ENCODE assay signal across 21 mouse cellular contexts in the genomic region with DNA sequence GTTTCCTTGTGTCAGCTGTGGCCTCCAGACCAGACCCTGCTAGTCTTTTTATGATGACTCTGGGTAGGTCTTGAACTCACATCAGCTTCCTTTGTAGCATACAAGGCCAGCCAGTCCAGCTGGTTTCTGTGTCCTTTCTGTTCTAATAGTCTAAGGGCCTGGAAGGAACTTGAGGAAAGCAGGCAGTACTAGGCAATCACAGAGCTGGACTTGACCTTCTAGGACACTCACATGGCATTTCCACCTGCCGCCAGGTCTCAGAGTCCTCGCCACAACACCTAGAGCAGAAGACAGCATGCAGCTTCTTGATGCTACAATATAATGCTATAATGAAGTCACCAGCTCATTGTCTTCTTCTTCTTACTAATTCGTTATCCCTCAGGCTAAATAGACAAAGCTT.
DNase-seq lines count a peak whose midpoint lies in the region; ATAC-seq and TF ChIP-seq lines count a peak whose summit lies in the region.
"Had no signal": no experiment of that assay in that cellular context is flagged by ENCODE, and none has a peak within 500 bp of the region (broad histone marks: within the 10 kb centered on the region; RNA-seq: fewer than 3 reads in every experiment).

No protein-coding gene starts in this region.

- ATAC-seq in heart, embryonic 13.5 days (ENCODE audit: extremely low read depth, insufficient number of reproducible peaks, low FRiP score, low TSS enrichment), result no peak
- no peak for ATAC-seq in kidney, embryonic 14.5 days (ENCODE audit: low FRiP score, low TSS enrichment)
- ATAC-seq in kidney, embryonic 16.5 days (ENCODE audit: low FRiP score, low TSS enrichment), result no peak
- ATAC-seq: activated CD4-positive, CD25-positive, alpha-beta regulatory T cell, adult 4 months; forebrain, embryonic 16.5 days; Patski had no signal

- no peaks in the 10 kb centered on the region for H3K9me3 ChIP-seq in heart, embryonic 13.5 days
- H3K9me3 ChIP-seq in kidney, embryonic 14.5 days (ENCODE audit: control insufficient read depth, low read length), result no peaks in the 10 kb centered on the region
- H3K9me3 ChIP-seq in kidney, embryonic 16.5 days (ENCODE audit: low read length), result no peaks in the 10 kb centered on the region
- H3K9me3 ChIP-seq: embryonic facial prominence, embryonic 13.5 days; forebrain, embryonic 12.5 days; heart, embryonic 15.5 days; hindbrain, embryonic 15.5 days had no signal

- no peak overlapping the region for H3K4me3 ChIP-seq in heart, embryonic 13.5 days
- H3K4me3 ChIP-seq in kidney, embryonic 14.5 days (ENCODE audit: low read length), result no peak overlapping the region
- no peak overlapping the region for H3K4me3 ChIP-seq in kidney, embryonic 16.5 days (ENCODE audit: low read length)
- no peak overlapping the region for H3K4me3 ChIP-seq in gastrocnemius, adult 2 months
- H3K4me3 ChIP-seq: embryonic facial prominence, embryonic 13.5 days; forebrain, embryonic 12.5 days; heart, adult 2 months; heart, embryonic 15.5 days; hindbrain, embryonic 15.5 days had no signal

- no peaks in the 10 kb centered on the region for H3K27me3 ChIP-seq in heart, embryonic 13.5 days (replicated peaks)
- no peaks in the 10 kb centered on the region for H3K27me3 ChIP-seq in kidney, embryonic 14.5 days (ENCODE audit: control insufficient read depth, insufficient read depth, low read length)
- no peaks in the 10 kb centered on the region for H3K27me3 ChIP-seq in kidney, embryonic 16.5 days (ENCODE audit: insufficient read depth, low read length)
- H3K27me3 ChIP-seq: CH12.LX; embryonic facial prominence, embryonic 13.5 days; forebrain, embryonic 12.5 days; heart, embryonic 15.5 days; hindbrain, embryonic 15.5 days; Patski had no signal

- intact Hi-C loops in heart, postnatal 36 days (cut with DNase I), result no loop called here
- intact Hi-C loops in gastrocnemius, adult 2 months (cut with DNase I), result no loop called here

- peaks cover 4% of the 10 kb centered on the region; the same call in 1 of the 2 replicates for H3K36me3 ChIP-seq in heart, embryonic 13.5 days
- no peaks in the 10 kb centered on the region for H3K36me3 ChIP-seq in kidney, embryonic 14.5 days (ENCODE audit: control insufficient read depth, insufficient read depth, low read length)
- no peaks in the 10 kb centered on the region for H3K36me3 ChIP-seq in kidney, embryonic 16.5 days (ENCODE audit: insufficient read depth, low read length)
- H3K36me3 ChIP-seq: embryonic facial prominence, embryonic 13.5 days; forebrain, embryonic 12.5 days; heart, embryonic 15.5 days; hindbrain, embryonic 15.5 days had no signal

- no peak for TF ChIP-seq CTCF in gastrocnemius, adult 2 months (IDR thresholded peaks at IDR 0.05)

- H3K9ac ChIP-seq in heart, embryonic 13.5 days, result no peak overlapping the region
- H3K9ac ChIP-seq in kidney, embryonic 14.5 days (ENCODE audit: low read depth, low read length), result no peak overlapping the region
- no peak overlapping the region for H3K9ac ChIP-seq in kidney, embryonic 16.5 days (replicated peaks; ENCODE audit: low read length)
- H3K9ac ChIP-seq: embryonic facial prominence, embryonic 13.5 days; forebrain, embryonic 12.5 days; heart, embryonic 15.5 days; hindbrain, embryonic 15.5 days had no signal

- peaks cover 90% of the 10 kb centered on the region for H3K4me1 ChIP-seq in heart, embryonic 13.5 days
- peaks cover 38% of the 10 kb centered on the region for H3K4me1 ChIP-seq in kidney, embryonic 14.5 days (ENCODE audit: control insufficient read depth, insufficient read depth, low read length)
- H3K4me1 ChIP-seq in kidney, embryonic 16.5 days (ENCODE audit: insufficient read depth, low read length), result peaks cover 71% of the 10 kb centered on the region

- no peak overlapping the region for H3K4me2 ChIP-seq in heart, embryonic 13.5 days
- H3K4me2 ChIP-seq in kidney, embryonic 14.5 days (replicated peaks; ENCODE audit: low read depth, low read length), result no peak overlapping the region
- H3K4me2 ChIP-seq in kidney, embryonic 16.5 days (replicated peaks; ENCODE audit: low read depth, low read length), result no peak overlapping the region
- H3K4me2 ChIP-seq: embryonic facial prominence, embryonic 13.5 days; forebrain, embryonic 12.5 days; heart, embryonic 15.5 days; hindbrain, embryonic 15.5 days had no signal

- H3K27ac ChIP-seq in heart, embryonic 13.5 days (replicated peaks), result peak overlapping the region; percentile 86
- H3K27ac ChIP-seq in kidney, embryonic 14.5 days (ENCODE audit: low read depth, low read length), result peak overlapping the region; percentile 57; the same call in 1 of the 2 replicates
- H3K27ac ChIP-seq in kidney, embryonic 16.5 days (ENCODE audit: low read length), result peak overlapping the region; percentile 91
- no peak overlapping the region for H3K27ac ChIP-seq in gastrocnemius, adult 2 months
- H3K27ac ChIP-seq: embryonic facial prominence, embryonic 13.5 days; forebrain, embryonic 12.5 days; hindbrain, embryonic 15.5 days had no signal

- DNase-seq in heart, postnatal 36 days, result no peak
- DNase-seq in kidney, postnatal 10 days, result no peak
- no peak for DNase-seq in gastrocnemius, adult 2 months
- DNase-seq: adrenal gland, postnatal 14 days; cerebellum, adult 11-12 months; cerebellum, adult 9-10 months; cerebellum, postnatal 25 days; gastrocnemius, postnatal 14 days; heart, adult 2 months; heart, postnatal 14 days had no signal

- WGBS in heart, embryonic 13.5 days, result 92% methylated on average over 3 of the region's 3 CpGs
- 94% methylated on average over 3 of the region's 3 CpGs for WGBS in kidney, embryonic 14.5 days
- 93% methylated on average over 3 of the region's 3 CpGs for WGBS in kidney, embryonic 16.5 days
